Mouse (Mus musculus) liver, embryonic 14.5 days (tissue): ENCODE results near the gene Mamdc4. TPM values are rescaled to one million over a fixed set of nuclear protein-coding genes. Genes with fewer than 3 reads are reported as not detected.
"Not testable (repeated sequence)": the region's sequence is repeated elsewhere in the genome, so short reads cannot be mapped to it uniquely, and the experiment has no call there.

Experiments used
- ATAC-seq: fragments of 200-750 bp; cut with Nextera tagmentation; 2 replicates; pipeline ENCODE4 v1.8.0; 2017; ENCODE audit warnings: moderate number of reproducible peaks, mild to moderate bottlenecking, moderate library complexity; ENCODE audit not compliant: insufficient read depth
- DNase-seq, 3 experiments: peaks; one replicate each; pipeline ENCODE4 v3.0.0-alpha.2; 2012 to 2013; ENCODE audit warnings: low read depth in 3 of 3, low spot score in 3 of 3
- H3K27ac ChIP-seq: fragments of 300-500 bp; sonication (generic); 2 replicates; pipeline ENCODE4 v1.5.1; 2014; ENCODE audit warnings: moderate library complexity, mild to moderate bottlenecking, control low read depth, inconsistent platforms
- H3K27me3 ChIP-seq: fragments of 300-500 bp; sonication (generic); 2 replicates; pipeline ENCODE4 v1.6.1; 2014; ENCODE audit warnings: mild to moderate bottlenecking, low read length, moderate library complexity; ENCODE audit not compliant: control insufficient read depth, insufficient read depth
- H3K36me3 ChIP-seq: fragments of 300-500 bp; sonication (generic); replicated peaks from 2 replicates; pipeline ENCODE4 v1.6.1; 2014; ENCODE audit warnings: low read depth; ENCODE audit not compliant: control insufficient read depth, insufficient read depth
- H3K4me1 ChIP-seq, 2 experiments: fragments of 200-500 bp in 1 of 2; fragments of 300-500 bp in 1 of 2; sonication (generic) in 1 of 2; replicated peaks; 2 replicates each; pipeline ENCODE4 v1.6.1; 2012 to 2014; ENCODE audit warnings: antibody characterized with exemption in 1 of 2, inconsistent platforms in 1 of 2, low read length in 1 of 2; ENCODE audit not compliant: control insufficient read depth in 2 of 2, insufficient read depth in 2 of 2
- H3K4me2 ChIP-seq: fragments of 300-500 bp; sonication (generic); 2 replicates; pipeline ENCODE4 v1.6.1; 2014; ENCODE audit warnings: low read depth, mild to moderate bottlenecking, control low read depth, moderate library complexity
- H3K4me3 ChIP-seq, 2 experiments: fragments of 200-500 bp in 1 of 2; fragments of 300-500 bp in 1 of 2; sonication (generic) in 1 of 2; 2 replicates each; pipeline ENCODE4 v1.5.1; 2012 to 2014; ENCODE audit warnings: low read depth in 2 of 2, low read length in 2 of 2, mild to moderate bottlenecking in 2 of 2, control low read depth in 1 of 2, inconsistent platforms in 1 of 2, moderate library complexity in 1 of 2; ENCODE audit not compliant: insufficient read depth in 1 of 2
- H3K9ac ChIP-seq: fragments of 300-500 bp; sonication (generic); replicated peaks from 2 replicates; pipeline ENCODE4 v1.6.1; 2014; ENCODE audit warnings: mild to moderate bottlenecking, control low read depth, moderate library complexity
- H3K9me3 ChIP-seq: fragments of 300-500 bp; sonication (generic); 2 replicates; pipeline ENCODE4 v1.6.1; 2016; ENCODE audit warnings: low read length, mixed read lengths; ENCODE audit not compliant: control insufficient read depth
- CTCF ChIP-seq: IDR thresholded peaks from 2 replicates; pipeline ENCODE4 v1.5.1; 2016; ENCODE audit warnings: antibody characterized with exemption, low read depth, control low read depth
- EP300 ChIP-seq: IDR thresholded peaks from 2 replicates; pipeline ENCODE4 v1.6.1; 2016; ENCODE audit warnings: antibody characterized with exemption, low read depth
- WGBS: fragments of 180-500 bp; shearing (Covaris S2); extraction: QIAGEN DNeasy Blood & Tissue Kit; methylation state at CpG from one replicate; pipeline ENCODE4 v1.1.7; 2014; ENCODE audit not compliant: insufficient replicate concordance; 5-methylcytosine and 5-hydroxymethylcytosine counted together
- polyA plus RNA-seq, 2 experiments: library from polyadenylated mRNA; depleted of rRNA in 1 of 2; stranded (reverse) in 1 of 2; unstranded in 1 of 2; fragments of >200 nt; fragmentation: Nextera tagmentation in 1 of 2; extraction: Ambion mirVana in 1 of 2; gene quantifications; 2 replicates each; pipeline versions ENCODE4 v1.2.1 to v1.2.3; 2012 to 2014

The Mamdc4 gene
- polyA plus RNA-seq, 2 experiments = 0.25 to 9.7 TPM

DNA sequence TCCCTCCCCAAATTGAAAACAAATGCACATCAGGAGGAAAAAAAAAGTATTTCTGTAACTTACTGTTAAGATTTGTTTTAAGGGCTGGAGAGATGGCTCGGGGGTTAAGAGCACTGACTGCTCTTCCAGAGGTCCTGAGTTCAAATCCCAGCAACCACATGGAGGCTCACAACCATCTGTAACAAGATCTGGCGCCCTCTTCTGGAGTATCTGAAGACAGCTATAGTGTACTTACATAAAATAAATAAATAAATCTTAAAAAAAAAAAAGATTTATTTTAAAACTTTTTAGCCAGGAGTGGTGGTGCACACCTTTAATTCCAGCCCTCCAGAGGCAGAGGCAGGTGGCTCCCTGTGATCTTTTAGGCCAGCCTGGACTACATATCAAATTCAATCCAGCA lies 19.2 kb downstream of the Mamdc4 start:
- ATAC-seq, H3K9me3 ChIP-seq, H3K4me3 ChIP-seq, H3K27me3 ChIP-seq, H3K4me2 ChIP-seq, H3K36me3 ChIP-seq, H3K27ac ChIP-seq, H3K9ac ChIP-seq, DNase-seq: not testable (repeated sequence)
- TF ChIP-seq CTCF = peak; percentile 38; the same call in 1 of the 2 replicates
- peaks cover 8 to 16% of the 10 kb centered on the region in 2 experiments for H3K4me1 ChIP-seq
- 37% methylated on average over 2 of the region's 2 CpGs for WGBS

DNA sequence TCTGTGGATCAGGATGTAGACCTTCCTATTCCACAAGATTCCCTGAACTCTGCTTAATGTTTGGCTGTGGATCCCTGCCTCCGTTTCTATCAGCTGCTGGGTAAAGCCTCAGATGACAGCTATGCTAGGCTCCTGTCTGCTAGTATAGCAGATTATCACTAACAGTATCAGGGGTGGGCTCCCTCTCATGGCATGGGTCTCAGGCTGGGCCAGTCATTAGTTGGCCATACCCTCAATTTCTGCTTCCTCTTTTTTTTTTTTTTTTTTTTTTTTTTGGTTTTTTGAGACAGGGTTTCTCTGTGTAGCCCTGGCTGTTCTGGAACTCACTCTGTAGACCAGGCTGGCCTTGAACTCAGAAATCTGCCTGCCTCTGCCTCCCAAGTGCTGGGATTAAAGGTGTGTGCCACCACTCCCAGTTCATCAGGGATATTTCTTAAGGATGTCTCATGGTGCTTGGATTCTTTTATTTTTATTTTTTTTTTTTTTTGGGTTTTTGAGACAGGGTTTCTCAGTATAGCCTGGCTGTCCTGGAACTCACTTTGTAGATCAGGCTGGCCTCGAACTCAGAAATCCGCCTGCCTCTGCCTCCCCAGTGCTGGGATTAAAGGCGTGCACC lies 21.4 kb downstream of the Mamdc4 start:
- H3K9ac ChIP-seq, DNase-seq, ATAC-seq, H3K4me2 ChIP-seq, H3K27ac ChIP-seq, H3K36me3 ChIP-seq, H3K27me3 ChIP-seq, H3K4me3 ChIP-seq, H3K4me1 ChIP-seq, H3K9me3 ChIP-seq: not testable (repeated sequence)
- WGBS = 69% methylated on average over 4 of the region's 4 CpGs

DNA sequence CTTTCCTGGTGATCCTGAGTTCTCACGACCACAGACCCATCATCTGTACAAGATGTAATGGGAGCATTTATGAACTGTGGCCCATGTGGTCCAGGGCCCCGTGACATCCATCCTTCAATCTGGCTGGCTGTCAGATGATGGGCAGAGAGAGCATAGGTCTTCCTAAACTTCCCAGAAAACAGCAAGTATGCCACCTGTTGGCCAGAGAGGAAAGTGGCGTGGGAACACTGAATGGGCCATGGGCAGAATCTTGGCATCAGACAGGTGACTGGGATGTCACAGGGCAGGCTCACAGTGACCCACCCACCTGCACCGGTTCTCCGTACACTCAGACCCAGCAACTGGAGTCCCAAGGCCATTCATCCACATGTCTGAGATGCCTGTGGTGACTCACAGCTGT lies 23.5 kb downstream of the Mamdc4 start:
- Histone ChIP-seq H3K4me2 (no peak overlapping the region), H3K9me3 (no peaks in the 10 kb centered on the region), H3K9ac (no peak overlapping the region), H3K4me1 (peaks cover 0 to 3% of the 10 kb centered on the region in 2 experiments; a peak in 1 of 4 replicates), H3K36me3 (no peaks in the 10 kb centered on the region), H3K4me3 (no peak overlapping the region), H3K27me3 (no peaks in the 10 kb centered on the region), H3K27ac (no peak overlapping the region)
- WGBS = 31% methylated on average over 5 of the region's 5 CpGs
- DNase-seq (no peak), ATAC-seq (no peak)
- TF ChIP-seq CTCF (peak; percentile 80), EP300 (no peak)

DNA sequence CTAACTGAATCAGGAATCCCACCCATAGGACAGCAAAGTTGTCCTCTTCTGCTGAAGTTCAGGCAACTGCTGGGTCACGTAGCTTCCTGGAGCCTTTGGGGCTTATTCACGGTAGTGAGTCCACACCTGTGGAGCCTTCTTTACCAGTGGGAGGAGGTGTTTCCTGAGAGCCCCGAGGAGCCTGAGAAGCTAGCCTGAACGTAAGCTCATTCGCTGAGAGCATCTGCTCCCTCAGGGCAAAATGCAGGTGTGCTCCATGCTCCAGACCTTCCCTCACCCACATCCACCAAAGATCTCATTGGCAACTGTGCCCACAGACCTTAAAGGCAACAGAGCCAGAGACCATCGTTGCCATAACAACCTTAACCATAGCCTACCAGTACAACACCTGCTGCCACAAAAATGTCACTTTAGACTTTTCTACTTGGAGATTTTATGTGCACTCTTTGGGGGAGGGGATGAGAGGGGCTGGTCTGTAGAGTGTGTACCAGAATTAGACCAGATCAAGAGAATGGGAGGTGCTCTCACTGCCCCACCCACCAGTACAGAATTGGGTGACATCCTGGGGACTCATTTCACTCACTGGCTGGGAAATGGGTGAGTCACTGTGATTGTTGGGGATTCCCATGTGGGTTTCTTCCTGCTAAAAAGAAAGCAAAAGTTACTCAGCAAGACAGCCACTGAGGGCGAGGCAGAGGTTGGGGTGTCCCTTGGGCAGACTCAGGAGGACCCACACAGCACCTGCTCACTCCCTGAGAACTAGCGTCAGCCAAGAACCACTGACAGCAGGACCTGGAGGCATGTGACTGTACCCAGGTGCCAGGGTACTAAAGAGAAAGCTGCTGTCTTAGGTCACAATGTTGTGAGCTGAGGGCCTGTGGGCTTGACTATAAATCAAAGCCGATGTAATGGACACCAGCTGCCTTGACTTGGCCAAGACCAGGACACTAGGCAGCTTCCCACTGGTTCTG lies 25.3 kb downstream of the Mamdc4 start:
- DNase-seq (no peak), ATAC-seq (no peak)
- peaks cover 2% of the 10 kb centered on the region; the same call in 1 of the 2 replicates for H3K36me3 ChIP-seq
- no peak overlapping the region for H3K4me2 ChIP-seq
- 62% methylated on average over 9 of the region's 9 CpGs for WGBS
- peaks cover 5 to 13% of the 10 kb centered on the region in 2 experiments for H3K4me1 ChIP-seq
- TF ChIP-seq EP300 (no peak), CTCF (no peak)
- no peak overlapping the region for H3K9ac ChIP-seq
- no peak overlapping the region for H3K27ac ChIP-seq
- no peaks in the 10 kb centered on the region for H3K9me3 ChIP-seq
- H3K4me3 ChIP-seq = no peak overlapping the region
- no peaks in the 10 kb centered on the region for H3K27me3 ChIP-seq
